Mouse (Mus musculus) myocyte (in vitro differentiated cells): ENCODE results near the gene Anks4b.

Experiments
- E2F4 ChIP-seq: IDR thresholded peaks from one replicate; pipeline ENCODE4 v1.6.1; 2011; ENCODE audit warnings: mild to moderate bottlenecking, control low read depth, moderate library complexity; ENCODE audit not compliant: insufficient read depth
- MAX ChIP-seq: IDR thresholded peaks from one replicate; pipeline ENCODE4 v1.6.1; 2011; ENCODE audit warnings: low read depth, mild to moderate bottlenecking, control low read depth
- POLR2A ChIP-seq: IDR thresholded peaks from one replicate; pipeline ENCODE4 v1.6.1; 2011; ENCODE audit warnings: low read depth, mild to moderate bottlenecking, control low read depth, moderate library complexity; ENCODE audit not compliant: insufficient read length
- USF1 ChIP-seq: IDR thresholded peaks from one replicate; pipeline ENCODE4 v1.6.1; 2011; ENCODE audit warnings: low read depth, mild to moderate bottlenecking, control low read depth, moderate library complexity

GRCm38 (mm10) chr7:120145191-120145590 is 28.5 kb upstream of the Anks4b start, which contains the start of gene Zp2:
- TF ChIP-seq USF1 (no peak), E2F4 (no peak), POLR2A (no peak), MAX (no peak)
